Mouse (Mus musculus): ENCODE data around the gene Serpina6. TPM values are rescaled to one million over a fixed set of nuclear protein-coding genes. Genes with fewer than 3 reads are reported as not detected.

The Serpina6 gene
- polyA plus RNA-seq, 1 experiment from 2014 or later: not detected

Other genes starting within 250 kb of the Serpina6 start
- 0.38 and 0.87 TPM in 2 replicates for gene 9330161L09Rik, start 249.4 kb downstream of the Serpina6 start, polyA plus RNA-seq (2016; fragmentation: Nextera tagmentation; extraction: Ambion mirVana)
- 127 and 134 TPM in 2 replicates for gene Ddx24, start 231.4 kb downstream of the Serpina6 start, polyA plus RNA-seq (2016; fragmentation: Nextera tagmentation; extraction: Ambion mirVana)
- 3.7 and 4.0 TPM in 2 replicates for gene Ifi27, start 223.0 kb downstream of the Serpina6 start, polyA plus RNA-seq (2016; fragmentation: Nextera tagmentation; extraction: Ambion mirVana)
- gene Ifi27l2a, start 213.5 kb downstream of the Serpina6 start, polyA plus RNA-seq (2016; fragmentation: Nextera tagmentation; extraction: Ambion mirVana): 1.7 and 3.2 TPM in 2 replicates
- not detected in 2 replicates for gene Ifi27l2b, start 200.0 kb downstream of the Serpina6 start, polyA plus RNA-seq (2016; fragmentation: Nextera tagmentation; extraction: Ambion mirVana)
- 3.0 and 3.5 TPM in 2 replicates for gene Ppp4r4, start 124.9 kb downstream of the Serpina6 start, polyA plus RNA-seq (2016; fragmentation: Nextera tagmentation; extraction: Ambion mirVana)
- not detected in 2 replicates for gene Serpina10, start 25.8 kb downstream of the Serpina6 start, polyA plus RNA-seq (2016; fragmentation: Nextera tagmentation; extraction: Ambion mirVana)
- gene Serpina16, start 18.9 kb upstream of the Serpina6 start, polyA plus RNA-seq (2016; fragmentation: Nextera tagmentation; extraction: Ambion mirVana): not detected in 2 replicates
- not detected in 2 replicates for gene Serpina1f, start 38.3 kb upstream of the Serpina6 start, polyA plus RNA-seq (2016; fragmentation: Nextera tagmentation; extraction: Ambion mirVana)
- gene Serpina1d, start 116.4 kb upstream of the Serpina6 start, polyA plus RNA-seq (2016; fragmentation: Nextera tagmentation; extraction: Ambion mirVana): not detected in 2 replicates
- not detected in 2 replicates for gene Serpina1b, start 173.2 kb upstream of the Serpina6 start, polyA plus RNA-seq (2016; fragmentation: Nextera tagmentation; extraction: Ambion mirVana)
- not detected in 2 replicates for gene Serpina1a, start 206.3 kb upstream of the Serpina6 start, polyA plus RNA-seq (2016; fragmentation: Nextera tagmentation; extraction: Ambion mirVana)
- gene Serpina1c, start 247.7 kb upstream of the Serpina6 start, polyA plus RNA-seq (2016; fragmentation: Nextera tagmentation; extraction: Ambion mirVana): not detected in 2 replicates

All from forebrain, embryonic 12.5 days (tissue).